Mouse (Mus musculus): ENCODE data around the gene Cbx7. TPM values are rescaled to one million over a fixed set of nuclear protein-coding genes. Genes with fewer than 3 reads are reported as not detected.

The Cbx7 gene
- 0.78 and 1.5 TPM in 2 replicates for polyA plus RNA-seq (2014; fragmentation: Nextera tagmentation; extraction: Ambion mirVana)

DNA sequence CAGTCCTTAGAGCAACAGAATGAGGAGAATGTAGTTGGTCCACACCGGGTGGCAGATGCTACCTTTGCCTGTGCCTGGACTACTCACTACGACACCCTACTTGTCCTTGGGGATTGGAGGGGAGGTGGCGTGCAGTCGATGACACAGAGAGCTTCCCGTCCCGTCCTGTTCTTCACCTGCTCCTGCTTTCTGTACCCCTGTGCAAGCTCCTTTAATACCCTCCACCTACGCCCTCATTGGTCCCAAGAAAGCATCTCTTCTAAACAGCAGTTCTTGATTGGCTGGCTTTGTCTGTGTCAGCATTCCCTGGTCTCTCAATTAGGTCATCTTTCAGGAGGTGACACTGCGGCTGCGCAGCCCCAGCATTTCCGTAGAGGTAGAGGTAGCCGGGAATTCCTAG is at the start of gene Cbx7:
TSS of gene Cbx7 (minus strand) at position 180 of the 400 bp plus-strand sequence.
- 87% methylated on average over 11 of the region's 11 CpGs for WGBS
- H3K27me3 ChIP-seq (ENCODE audit: control insufficient read depth, insufficient read depth, low read length), result no peaks in the 10 kb centered on the region

DNA sequence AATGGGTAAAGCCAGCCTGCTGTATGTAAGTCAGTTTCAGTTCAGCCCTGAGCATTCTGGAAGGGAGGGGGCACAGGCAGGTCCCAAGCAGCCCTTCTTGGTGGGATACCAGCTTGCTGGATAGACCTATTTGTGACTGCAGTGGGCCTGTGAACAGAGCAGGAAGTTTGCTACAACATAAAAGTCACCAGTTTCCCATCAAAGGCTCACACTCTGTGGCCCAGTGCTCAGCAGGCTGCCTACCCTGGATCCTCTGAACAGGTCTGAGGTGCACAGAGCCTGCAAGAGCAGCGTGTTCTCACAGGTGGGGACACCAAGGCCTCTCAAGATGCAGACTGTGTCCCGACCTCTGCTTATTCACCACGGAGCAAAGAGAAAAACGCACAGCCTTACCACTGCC is 49.6 kb upstream of the Cbx7 start:
- H3K27me3 ChIP-seq (ENCODE audit: control insufficient read depth, insufficient read depth, low read length), result peaks cover 11% of the 10 kb centered on the region
- no peaks in the 10 kb centered on the region for H3K9me3 ChIP-seq (ENCODE audit: control insufficient read depth, low read length)
- H3K27ac ChIP-seq (replicated peaks in 1 of 2; ENCODE audit: control insufficient read depth in 1 of 2, insufficient read depth in 1 of 2, low read depth in 2 of 2, low read length in 2 of 2), result no peak overlapping the region
- no peaks in the 10 kb centered on the region for H3K36me3 ChIP-seq (ENCODE audit: control insufficient read depth, insufficient read depth, low read length)
- no peak overlapping the region for H3K4me2 ChIP-seq (ENCODE audit: low read length)
- no peak for ATAC-seq (ENCODE audit: insufficient number of reproducible peaks, insufficient read depth, low FRiP score, low read depth)
- H3K9ac ChIP-seq (ENCODE audit: low read length), result no peak overlapping the region
- H3K4me3 ChIP-seq (ENCODE audit: control insufficient read depth in 1 of 2, insufficient read depth in 1 of 2, low read depth in 1 of 2, low read length in 2 of 2), result no peak overlapping the region
- H3K4me1 ChIP-seq (ENCODE audit: control insufficient read depth in 2 of 2, insufficient read depth in 2 of 2, low read length in 2 of 2), result peaks cover 19% of the 10 kb centered on the region in 2 experiments
- 77% methylated on average over 4 of the region's 4 CpGs for WGBS

More for the DNA sequence above, at the start of gene Cbx7:
- no peak within 1 kb of the TSS for H3K4me3 ChIP-seq (ENCODE audit: control insufficient read depth in 1 of 2, insufficient read depth in 1 of 2, low read depth in 1 of 2, low read length in 2 of 2)
- no peak within 1 kb of the TSS for H3K9ac ChIP-seq (ENCODE audit: low read length)
- no peak within 1 kb of the TSS for H3K27ac ChIP-seq (replicated peaks in 1 of 2; ENCODE audit: control insufficient read depth in 1 of 2, insufficient read depth in 1 of 2, low read depth in 2 of 2, low read length in 2 of 2)
- H3K36me3 ChIP-seq (ENCODE audit: control insufficient read depth, insufficient read depth, low read length), result no peaks in the 10 kb centered on the region
- ATAC-seq (ENCODE audit: insufficient number of reproducible peaks, insufficient read depth, low FRiP score, low read depth), result no peak
- H3K4me2 ChIP-seq (ENCODE audit: low read length), result no peak within 1 kb of the TSS
- H3K4me1 ChIP-seq (ENCODE audit: control insufficient read depth in 2 of 2, insufficient read depth in 2 of 2, low read length in 2 of 2), result no peaks in the 10 kb centered on the region
- H3K9me3 ChIP-seq (ENCODE audit: control insufficient read depth, low read length), result no peaks in the 10 kb centered on the region

DNA sequence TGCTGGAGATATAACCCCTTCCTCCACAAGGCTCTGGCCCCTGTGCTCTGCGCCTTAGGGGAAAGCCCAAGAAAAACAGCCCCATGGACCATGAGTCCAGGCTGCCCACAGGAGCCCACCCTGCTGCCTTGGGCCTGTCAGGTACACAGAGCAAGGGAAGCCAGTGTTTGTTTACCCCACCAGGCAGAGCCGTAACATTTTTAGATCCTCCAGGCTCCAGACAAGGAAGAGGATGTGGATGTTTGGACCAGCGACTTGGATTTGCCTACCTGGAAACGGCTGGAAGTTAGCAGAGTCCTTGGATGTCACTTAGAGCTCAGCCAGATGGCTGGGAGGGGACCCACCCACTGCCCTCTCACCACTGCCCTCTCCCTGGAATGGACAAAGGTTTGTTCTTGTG is 48.7 kb upstream of the Cbx7 start:
- Histone ChIP-seq H3K9me3 (ENCODE audit: control insufficient read depth, low read length) (no peaks in the 10 kb centered on the region), H3K4me2 (ENCODE audit: low read length) (no peak overlapping the region), H3K9ac (ENCODE audit: low read length) (no peak overlapping the region), H3K4me3 (ENCODE audit: control insufficient read depth in 1 of 2, insufficient read depth in 1 of 2, low read depth in 1 of 2, low read length in 2 of 2) (no peak overlapping the region), H3K27me3 (ENCODE audit: control insufficient read depth, insufficient read depth, low read length) (peaks cover 19% of the 10 kb centered on the region), H3K36me3 (ENCODE audit: control insufficient read depth, insufficient read depth, low read length) (no peaks in the 10 kb centered on the region), H3K4me1 (ENCODE audit: control insufficient read depth in 2 of 2, insufficient read depth in 2 of 2, low read length in 2 of 2) (peaks cover 13 to 15% of the 10 kb centered on the region in 2 experiments), H3K27ac (replicated peaks in 1 of 2; ENCODE audit: control insufficient read depth in 1 of 2, insufficient read depth in 1 of 2, low read depth in 2 of 2, low read length in 2 of 2) (no peak overlapping the region)
- no peak for ATAC-seq (ENCODE audit: insufficient number of reproducible peaks, insufficient read depth, low FRiP score, low read depth)
- WGBS, result 53% methylated on average over 4 of the region's 4 CpGs

DNA sequence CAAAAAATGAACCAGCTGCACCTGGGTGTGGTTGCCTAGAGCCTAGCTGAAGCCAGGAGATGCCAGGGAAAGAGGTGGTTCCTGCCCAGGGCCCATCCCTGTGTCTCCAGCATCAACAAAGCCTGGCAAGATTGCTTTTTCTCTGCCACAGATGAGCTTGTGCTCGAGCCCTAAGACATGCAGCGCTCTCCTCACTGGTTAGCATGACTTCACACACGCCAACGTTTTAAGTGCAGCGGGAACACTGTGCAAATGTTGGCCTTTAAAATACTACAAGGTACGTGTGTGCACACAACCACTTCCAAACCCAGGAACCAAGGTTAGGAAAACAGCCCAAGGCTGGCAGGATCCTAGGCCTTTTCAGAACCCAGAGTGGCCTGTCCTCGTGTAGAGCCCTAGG is 48.3 kb upstream of the Cbx7 start:
- 90% methylated on average over 7 of the region's 7 CpGs for WGBS
- no peak overlapping the region for H3K4me3 ChIP-seq (ENCODE audit: control insufficient read depth in 1 of 2, insufficient read depth in 1 of 2, low read depth in 1 of 2, low read length in 2 of 2)
- no peak overlapping the region for H3K9ac ChIP-seq (ENCODE audit: low read length)
- ATAC-seq (ENCODE audit: insufficient number of reproducible peaks, insufficient read depth, low FRiP score, low read depth), result no peak
- peaks cover 9 to 11% of the 10 kb centered on the region in 2 experiments for H3K4me1 ChIP-seq (ENCODE audit: control insufficient read depth in 2 of 2, insufficient read depth in 2 of 2, low read length in 2 of 2)
- no peaks in the 10 kb centered on the region for H3K9me3 ChIP-seq (ENCODE audit: control insufficient read depth, low read length)
- H3K27me3 ChIP-seq (ENCODE audit: control insufficient read depth, insufficient read depth, low read length), result peaks cover 22% of the 10 kb centered on the region
- no peak overlapping the region for H3K27ac ChIP-seq (replicated peaks in 1 of 2; ENCODE audit: control insufficient read depth in 1 of 2, insufficient read depth in 1 of 2, low read depth in 2 of 2, low read length in 2 of 2)
- no peaks in the 10 kb centered on the region for H3K36me3 ChIP-seq (ENCODE audit: control insufficient read depth, insufficient read depth, low read length)
- H3K4me2 ChIP-seq (ENCODE audit: low read length), result no peak overlapping the region

DNA sequence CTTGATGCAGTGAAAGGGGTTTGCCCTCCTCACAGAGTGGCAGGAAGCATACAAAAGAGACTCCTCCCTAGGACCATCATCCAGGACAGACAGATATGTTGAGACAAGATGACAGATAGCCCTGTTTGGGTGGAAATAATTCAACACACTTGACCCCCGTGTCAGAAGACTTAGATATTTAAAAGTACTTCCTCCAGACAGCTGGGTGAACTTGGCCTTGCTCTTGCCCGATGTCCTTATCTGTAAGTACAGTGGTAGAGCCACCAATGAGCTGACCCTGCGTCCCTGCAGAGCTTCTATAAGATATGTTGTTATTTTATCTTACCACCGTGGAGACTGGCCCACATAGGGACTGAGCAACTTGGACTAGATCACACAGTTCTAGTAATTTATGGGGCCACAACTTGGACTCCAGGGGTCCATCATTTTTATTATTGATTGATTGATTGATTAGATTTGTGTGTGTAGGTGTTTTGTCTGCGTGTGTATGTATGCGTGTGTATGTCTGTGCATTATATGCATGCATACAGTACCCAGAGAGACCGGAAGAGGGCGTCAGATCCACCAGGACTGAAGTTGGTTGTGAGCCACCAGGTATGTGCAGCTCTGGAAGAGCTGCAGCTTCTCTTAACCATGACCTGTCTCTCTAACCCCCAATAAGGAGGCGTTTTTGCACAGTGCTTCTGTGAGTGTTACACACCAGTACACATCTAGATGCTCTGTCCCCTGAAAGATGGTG is 45.8 kb upstream of the Cbx7 start:
- no peaks in the 10 kb centered on the region for H3K9me3 ChIP-seq (ENCODE audit: control insufficient read depth, low read length)
- H3K4me1 ChIP-seq (ENCODE audit: control insufficient read depth in 2 of 2, insufficient read depth in 2 of 2, low read length in 2 of 2), result peaks cover 6 to 28% of the 10 kb centered on the region in 2 experiments; a peak in 3 of 4 replicates
- H3K27ac ChIP-seq (replicated peaks in 1 of 2; ENCODE audit: control insufficient read depth in 1 of 2, insufficient read depth in 1 of 2, low read depth in 2 of 2, low read length in 2 of 2), result no peak overlapping the region
- WGBS, result 71% methylated on average over 9 of the region's 9 CpGs
- H3K36me3 ChIP-seq (ENCODE audit: control insufficient read depth, insufficient read depth, low read length), result no peaks in the 10 kb centered on the region
- H3K27me3 ChIP-seq (ENCODE audit: control insufficient read depth, insufficient read depth, low read length), result peaks cover 44% of the 10 kb centered on the region
- H3K4me2 ChIP-seq (ENCODE audit: low read length), result no peak overlapping the region
- H3K9ac ChIP-seq (ENCODE audit: low read length), result no peak overlapping the region
- no peak overlapping the region for H3K4me3 ChIP-seq (ENCODE audit: control insufficient read depth in 1 of 2, insufficient read depth in 1 of 2, low read depth in 1 of 2, low read length in 2 of 2)
- no peak for ATAC-seq (ENCODE audit: insufficient number of reproducible peaks, insufficient read depth, low FRiP score, low read depth)

DNA sequence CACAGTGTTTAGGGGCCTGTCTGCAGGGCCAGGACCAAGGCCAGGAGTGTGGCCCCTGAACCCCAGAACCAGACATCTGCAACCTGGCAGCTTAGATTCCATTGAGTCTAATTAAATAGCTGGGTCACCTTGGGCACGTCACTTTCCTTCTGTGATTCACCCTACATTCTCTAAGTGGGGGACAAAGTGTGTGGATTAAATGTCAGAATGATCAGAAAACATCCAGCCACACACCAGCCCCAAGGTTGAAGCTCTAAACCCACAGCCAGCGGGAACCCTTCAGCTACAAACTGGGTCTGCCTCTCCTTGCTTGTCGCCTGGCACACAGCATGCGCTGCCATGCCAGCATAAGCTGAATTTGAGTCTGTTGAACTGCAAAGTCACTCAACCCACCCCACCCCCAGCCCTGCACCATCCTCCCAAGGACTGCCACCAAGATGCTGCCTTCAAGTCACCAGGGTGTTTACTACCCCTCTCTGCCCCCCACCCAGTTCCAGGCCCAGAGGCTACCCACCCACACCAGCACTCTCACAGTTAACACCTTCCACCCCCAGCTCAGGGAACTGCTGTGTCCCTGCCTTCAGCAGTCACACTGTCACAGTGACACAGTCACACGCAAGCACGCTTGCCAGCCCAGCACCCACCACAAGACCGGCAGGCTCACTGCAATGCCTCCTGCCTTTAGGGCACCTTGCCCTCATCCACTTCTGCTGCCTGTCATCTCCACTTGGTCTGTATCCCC is 44.5 kb upstream of the Cbx7 start:
- H3K27ac ChIP-seq (replicated peaks in 1 of 2; ENCODE audit: control insufficient read depth in 1 of 2, insufficient read depth in 1 of 2, low read depth in 2 of 2, low read length in 2 of 2), result no peak overlapping the region
- H3K4me1 ChIP-seq (ENCODE audit: control insufficient read depth in 2 of 2, insufficient read depth in 2 of 2, low read length in 2 of 2), result peaks cover 6 to 31% of the 10 kb centered on the region in 2 experiments; a peak in 3 of 4 replicates
- peaks cover 57% of the 10 kb centered on the region for H3K27me3 ChIP-seq (ENCODE audit: control insufficient read depth, insufficient read depth, low read length)
- WGBS, result 70% methylated on average over 7 of the region's 7 CpGs
- H3K9ac ChIP-seq (ENCODE audit: low read length), result peak overlapping the region; percentile 78; the same call in 1 of the 2 replicates
- ATAC-seq (ENCODE audit: insufficient number of reproducible peaks, insufficient read depth, low FRiP score, low read depth), result no peak
- peak overlapping the region in 1 of 2 experiments; percentile 62; a peak in 1 of 4 replicates for H3K4me3 ChIP-seq (ENCODE audit: control insufficient read depth in 1 of 2, insufficient read depth in 1 of 2, low read depth in 1 of 2, low read length in 2 of 2)
- H3K9me3 ChIP-seq (ENCODE audit: control insufficient read depth, low read length), result no peaks in the 10 kb centered on the region
- peak overlapping the region; percentile 97 for H3K4me2 ChIP-seq (ENCODE audit: low read length)
- no peaks in the 10 kb centered on the region for H3K36me3 ChIP-seq (ENCODE audit: control insufficient read depth, insufficient read depth, low read length)

DNA sequence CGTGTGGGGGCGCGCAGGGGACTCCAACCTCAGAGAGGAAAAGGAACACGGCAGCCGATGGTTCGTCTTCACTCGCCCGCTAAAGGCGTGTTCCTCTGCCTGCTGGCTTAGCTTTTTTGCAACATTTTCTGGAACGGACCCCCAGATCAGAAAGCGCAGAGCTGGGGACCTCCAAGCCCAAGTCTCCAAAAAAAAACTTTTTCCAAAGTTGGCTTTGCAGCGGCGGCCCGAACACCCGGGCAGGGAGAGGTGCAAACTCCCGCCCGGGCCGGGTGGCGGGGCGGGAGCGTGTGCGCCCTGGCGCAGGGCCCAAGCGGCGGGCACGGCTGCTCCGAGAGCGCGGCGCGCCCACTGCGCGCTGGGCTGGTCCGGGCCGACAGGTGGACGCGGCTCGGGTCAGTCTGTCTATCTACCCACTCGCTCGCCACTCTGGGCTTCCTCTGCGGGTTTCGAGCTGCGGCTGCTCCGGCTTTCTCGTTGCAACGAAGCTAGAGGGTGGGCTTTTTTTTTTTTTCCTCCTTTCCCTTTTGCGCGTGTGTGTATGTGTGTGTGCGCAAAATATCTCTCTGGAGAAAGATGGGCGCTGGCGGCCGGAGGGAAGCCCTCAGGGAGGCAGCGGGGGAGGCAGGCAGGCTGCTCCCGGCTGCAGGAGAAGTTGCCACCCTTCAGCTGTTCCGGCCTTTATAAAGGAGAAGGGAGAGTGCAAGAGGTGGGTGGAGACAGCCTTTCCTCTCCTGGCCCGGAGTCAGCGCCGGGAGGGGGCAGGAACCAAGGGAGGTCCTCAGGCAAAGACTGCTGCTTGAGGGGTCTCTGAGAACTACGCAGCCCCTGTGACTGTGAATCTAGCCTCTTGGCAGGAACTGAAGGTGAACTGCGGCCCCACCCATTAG is 43.6 kb upstream of the Cbx7 start, which contains the start of gene Pdgfb:
TSS of gene Pdgfb (minus strand) at position 657 of the 890 bp plus-strand sequence.
- Histone ChIP-seq H3K4me1 (ENCODE audit: control insufficient read depth in 2 of 2, insufficient read depth in 2 of 2, low read length in 2 of 2) (peaks cover 6 to 33% of the 10 kb centered on the region in 2 experiments; a peak in 3 of 4 replicates), H3K27ac (replicated peaks in 1 of 2; ENCODE audit: control insufficient read depth in 1 of 2, insufficient read depth in 1 of 2, low read depth in 2 of 2, low read length in 2 of 2) (peak within 1 kb of the TSS in 1 of 2 experiments; percentile 53; a peak in 3 of 4 replicates), H3K9ac (ENCODE audit: low read length) (peak within 1 kb of the TSS; percentile 78), H3K4me3 (ENCODE audit: control insufficient read depth in 1 of 2, insufficient read depth in 1 of 2, low read depth in 1 of 2, low read length in 2 of 2) (peak within 1 kb of the TSS; percentile 54 to 62), H3K9me3 (ENCODE audit: control insufficient read depth, low read length) (no peaks in the 10 kb centered on the region), H3K4me2 (ENCODE audit: low read length) (peak within 1 kb of the TSS; percentile 97), H3K36me3 (ENCODE audit: control insufficient read depth, insufficient read depth, low read length) (no peaks in the 10 kb centered on the region), H3K27me3 (ENCODE audit: control insufficient read depth, insufficient read depth, low read length) (peaks cover 60% of the 10 kb centered on the region)
- ATAC-seq (ENCODE audit: insufficient number of reproducible peaks, insufficient read depth, low FRiP score, low read depth), result no peak
- 1% methylated on average over 60 of the region's 60 CpGs for WGBS

All from heart, embryonic 14.5 days (tissue).